Mouse (Mus musculus) ES-E14 (cell line): ENCODE data around the gene Azin2. TPM values are rescaled to one million over a fixed set of nuclear protein-coding genes. Genes with fewer than 3 reads are reported as not detected.

Experiments
- DNase-seq: peaks from one replicate; pipeline ENCODE4 v3.0.0-alpha.2; 2013; ENCODE audit warnings: low read depth, low spot score
- H3K27ac ChIP-seq: 2 replicates; pipeline ENCODE4 v1.5.1; 2012; ENCODE audit warnings: low read depth, mild to moderate bottlenecking, low read length, moderate library complexity, mixed read lengths; ENCODE audit not compliant: poor library complexity, insufficient read depth, severe bottlenecking
- H3K36me3 ChIP-seq: 2 replicates; pipeline ENCODE4 v1.6.1; 2012; ENCODE audit warnings: mild to moderate bottlenecking, low read length, moderate library complexity, mixed read lengths; ENCODE audit not compliant: control insufficient read depth, poor library complexity, insufficient read depth, severe bottlenecking
- H3K4me1 ChIP-seq, 2 experiments: fragments of 150-350 bp in 1 of 2; sonication (generic) in 1 of 2; 2 replicates each; pipeline ENCODE4 v1.6.1; 2012; ENCODE audit warnings: low read length in 2 of 2, mild to moderate bottlenecking in 1 of 2, mixed read lengths in 1 of 2; ENCODE audit not compliant: control insufficient read depth in 2 of 2, insufficient read depth in 2 of 2, poor library complexity in 1 of 2
- H3K4me3 ChIP-seq, 2 experiments: fragments of 150-350 bp in 1 of 2; sonication (generic) in 1 of 2; 2 replicates each; pipeline ENCODE4 v1.5.1; 2012; ENCODE audit warnings: low read length in 2 of 2, low read depth in 1 of 2, mild to moderate bottlenecking in 1 of 2, mixed read lengths in 1 of 2; ENCODE audit not compliant: insufficient read depth in 1 of 2, poor library complexity in 1 of 2, severe bottlenecking in 1 of 2
- H3K9ac ChIP-seq: 2 replicates; pipeline ENCODE4 v1.6.1; 2012; ENCODE audit warnings: low read depth, mild to moderate bottlenecking, low read length, mixed read lengths; ENCODE audit not compliant: poor library complexity, insufficient read depth, severe bottlenecking
- H3K9me3 ChIP-seq: fragments of 150-350 bp; sonication (generic); 2 replicates; pipeline ENCODE4 v1.6.1; 2012; ENCODE audit warnings: low read depth, mild to moderate bottlenecking, low read length; ENCODE audit not compliant: control insufficient read depth, insufficient read depth
- CHD2 ChIP-seq: IDR thresholded peaks from 2 replicates; pipeline ENCODE4 v1.6.1; 2014; ENCODE audit warnings: mild to moderate bottlenecking, low read depth, low read length, inconsistent platforms
- HCFC1 ChIP-seq: IDR thresholded peaks from 2 replicates; pipeline ENCODE4 v1.6.1; 2012; ENCODE audit warnings: low read length, inconsistent platforms, borderline replicate concordance; ENCODE audit not compliant: insufficient read depth
- MAFK ChIP-seq: IDR thresholded peaks from 2 replicates; pipeline ENCODE4 v1.6.1; 2014; ENCODE audit warnings: mild to moderate bottlenecking, low read depth, low read length, inconsistent platforms; ENCODE audit not compliant: insufficient read depth
- ZC3H11A ChIP-seq: IDR thresholded peaks from 2 replicates; pipeline ENCODE4 v1.6.1; 2012; ENCODE audit warnings: low read depth, mild to moderate bottlenecking, inconsistent platforms, low read length, borderline replicate concordance
- ZNF384 ChIP-seq: IDR thresholded peaks from 2 replicates; pipeline ENCODE4 v1.6.1; 2012; ENCODE audit warnings: low read depth, low read length, inconsistent platforms
- in situ Hi-C, 2 experiments: fragments of 600-800 bp; cut with MboI; formaldehyde crosslinking; loops; one replicate each; pipeline ENCODE4 v1.15.1; 2025; ENCODE audit warnings: low sequenced_read_pairs in 2 of 2, inconsistent platforms in 1 of 2; ENCODE audit not compliant: unreplicated experiment in 2 of 2
- total RNA-seq: library from RNA; depleted of rRNA; stranded (reverse); fragments of 300-350 nt; gene quantifications from 2 replicates; pipeline ENCODE4 v1.2.3, GENCODE M21; 2012

The Azin2 gene
- total RNA-seq, 1 experiment = 16.0 TPM

DNA sequence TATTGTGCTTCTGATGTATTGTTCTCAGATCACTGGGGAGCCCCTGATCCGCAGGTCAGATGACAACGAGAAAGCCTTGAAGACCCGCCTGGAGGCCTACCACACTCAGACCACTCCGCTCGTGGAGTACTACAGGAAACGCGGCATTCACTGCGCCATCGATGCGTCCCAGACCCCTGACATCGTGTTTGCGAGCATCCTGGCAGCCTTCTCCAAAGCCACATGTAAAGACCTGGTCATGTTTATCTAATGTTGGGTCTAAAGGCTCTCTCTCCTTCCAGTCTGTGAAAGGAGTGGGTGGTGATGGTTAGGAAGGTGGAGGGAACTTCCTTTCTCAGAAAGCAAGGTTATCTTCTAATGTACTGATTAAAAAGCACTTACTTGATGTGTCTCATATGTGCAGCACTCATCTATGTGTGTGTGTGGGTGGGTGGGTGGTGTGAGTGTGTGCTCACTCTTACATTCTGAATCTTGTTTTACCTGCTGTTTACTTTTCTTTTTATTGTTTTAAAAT lies 45.8 kb upstream of the Azin2 start:
- Histone ChIP-seq H3K36me3 (peaks cover 57% of the 10 kb centered on the region), H3K4me3 (no peak overlapping the region), H3K9ac (no peak overlapping the region), H3K9me3 (no peaks in the 10 kb centered on the region), H3K4me1 (peaks cover 0 to 2% of the 10 kb centered on the region in 2 experiments; a peak in 1 of 4 replicates), H3K27ac (no peak overlapping the region)
- no peak for DNase-seq
- in situ Hi-C loops = no loop called here
- TF ChIP-seq CHD2 (no peak), MAFK (no peak), ZNF384 (no peak), HCFC1 (no peak), ZC3H11A (no peak)

DNA sequence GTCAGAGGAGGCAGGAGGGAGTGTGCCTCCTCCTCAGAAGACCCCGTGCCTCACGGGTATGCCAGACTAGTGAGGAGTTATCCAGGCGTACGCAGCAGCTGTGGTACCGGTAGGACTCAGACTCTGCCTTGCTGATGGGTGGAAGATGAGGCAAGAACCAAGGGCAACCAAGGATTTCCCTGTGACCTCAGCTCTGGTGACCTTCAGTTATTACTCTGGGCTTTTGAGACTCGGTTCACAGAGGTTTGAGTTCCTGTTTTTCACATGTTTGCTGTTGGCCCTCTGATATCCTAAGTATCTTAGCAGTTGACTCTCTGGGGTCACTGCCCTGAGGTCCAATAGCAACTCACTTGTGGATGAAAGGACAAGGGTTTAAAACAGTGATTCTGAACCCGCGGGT lies 41.5 kb upstream of the Azin2 start:
- H3K9me3 ChIP-seq = no peaks in the 10 kb centered on the region
- TF ChIP-seq MAFK (no peak), CHD2 (no peak), ZC3H11A (no peak), HCFC1 (no peak), ZNF384 (no peak)
- H3K36me3 ChIP-seq = peaks cover 70% of the 10 kb centered on the region
- H3K4me3 ChIP-seq = no peak overlapping the region
- H3K27ac ChIP-seq = no peak overlapping the region
- in situ Hi-C loops = no loop called here
- H3K4me1 ChIP-seq = peaks cover 0 to 3% of the 10 kb centered on the region in 2 experiments; a peak in 1 of 4 replicates
- no peak overlapping the region for H3K9ac ChIP-seq
- no peak for DNase-seq

- H3K4me1 ChIP-seq = peaks cover 0 to 15% of the 10 kb centered on the region in 2 experiments; a peak in 2 of 4 replicates
- DNase-seq = no peak
- no peaks in the 10 kb centered on the region for H3K9me3 ChIP-seq
- in situ Hi-C loops = no loop called here
- H3K36me3 ChIP-seq = peaks cover 62% of the 10 kb centered on the region
- H3K4me3 ChIP-seq = no peak overlapping the region
- no peak overlapping the region for H3K9ac ChIP-seq
- TF ChIP-seq HCFC1 (no peak), MAFK (no peak), CHD2 (no peak), ZC3H11A (no peak), ZNF384 (no peak)
- no peak overlapping the region for H3K27ac ChIP-seq
Observed at GRCm38 (mm10) chr4:129000786-129001185, 38.5 kb upstream of the Azin2 start.

DNA sequence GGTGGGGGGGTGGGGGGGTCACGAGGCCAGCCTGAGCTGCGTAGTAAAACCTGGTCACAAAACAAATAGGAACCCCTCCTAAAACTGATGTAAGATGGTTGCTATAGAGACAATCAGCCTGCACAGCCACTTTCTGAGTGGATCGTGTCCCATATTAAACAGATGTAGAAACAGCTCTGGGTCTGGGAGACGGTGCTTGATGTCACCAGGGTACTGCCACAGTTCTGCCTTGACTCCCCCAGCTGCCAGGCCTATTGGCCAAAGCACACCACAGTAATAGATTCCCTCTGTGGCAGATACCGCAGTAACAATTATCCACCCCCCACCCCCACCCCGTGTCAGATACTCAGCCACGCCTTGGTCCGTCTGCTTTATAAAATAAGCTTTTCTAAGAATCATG lies 36.2 kb upstream of the Azin2 start:
- TF ChIP-seq MAFK = no peak
- no peak for TF ChIP-seq ZNF384
- TF ChIP-seq ZC3H11A = no peak
- TF ChIP-seq HCFC1 = no peak
- DNase-seq = no peak
- Histone ChIP-seq H3K4me3 (no peak overlapping the region), H3K27ac (no peak overlapping the region), H3K36me3 (peaks cover 56% of the 10 kb centered on the region), H3K9ac (no peak overlapping the region), H3K9me3 (no peaks in the 10 kb centered on the region), H3K4me1 (peaks cover 0 to 22% of the 10 kb centered on the region in 2 experiments; a peak in 2 of 4 replicates)
- in situ Hi-C loops = no loop called here

- no peak for TF ChIP-seq ZNF384
- TF ChIP-seq CHD2 = no peak
- no peak for TF ChIP-seq HCFC1
- no peak for TF ChIP-seq MAFK
- no peak for TF ChIP-seq ZC3H11A
- no peak for DNase-seq
- H3K9me3 ChIP-seq = no peaks in the 10 kb centered on the region
- H3K4me1 ChIP-seq = peaks cover 0 to 24% of the 10 kb centered on the region in 2 experiments; a peak in 2 of 4 replicates
- H3K4me3 ChIP-seq = no peak overlapping the region
- H3K27ac ChIP-seq = no peak overlapping the region
- in situ Hi-C loops = no loop called here
- H3K36me3 ChIP-seq = peaks cover 49% of the 10 kb centered on the region
- H3K9ac ChIP-seq = no peak overlapping the region
Observed at GRCm38 (mm10) chr4:128997258-128997657, 35.0 kb upstream of the Azin2 start.
